Mouse (Mus musculus) midbrain, embryonic 11.5 days (tissue): Measurements from ENCODE around the gene Atp2c1. TPM values are rescaled to one million over a fixed set of nuclear protein-coding genes. Genes with fewer than 3 reads are reported as not detected.

Source experiments
- ATAC-seq: fragments of 200-750 bp; cut with Nextera tagmentation; 2 replicates; pipeline ENCODE4 v1.8.0; 2017; ENCODE audit warnings: moderate TSS enrichment, moderate library complexity; ENCODE audit not compliant: low FRiP score
- DNase-seq: peaks from one replicate; pipeline ENCODE4 v3.0.0; 2015; ENCODE audit warnings: low spot score; ENCODE audit errors: missing footprints
- H3K27ac ChIP-seq: fragments of 300-500 bp; sonication (generic); 2 replicates; pipeline ENCODE4 v1.5.1; 2014; ENCODE audit warnings: low read depth, low read length
- H3K27me3 ChIP-seq: fragments of 300-500 bp; sonication (generic); 2 replicates; pipeline ENCODE4 v1.6.1; 2014; ENCODE audit warnings: mild to moderate bottlenecking, low read length, moderate library complexity, mixed read lengths; ENCODE audit not compliant: control insufficient read depth, insufficient read depth
- H3K36me3 ChIP-seq: fragments of 300-500 bp; sonication (generic); 2 replicates; pipeline ENCODE4 v1.6.1; 2014; ENCODE audit warnings: mild to moderate bottlenecking, low read length, moderate library complexity, mixed read lengths; ENCODE audit not compliant: control insufficient read depth, insufficient read depth
- H3K4me1 ChIP-seq: fragments of 300-500 bp; sonication (generic); 2 replicates; pipeline ENCODE4 v1.6.1; 2014; ENCODE audit warnings: low read length; ENCODE audit not compliant: control insufficient read depth, insufficient read depth
- H3K4me2 ChIP-seq: fragments of 300-500 bp; sonication (generic); 2 replicates; pipeline ENCODE4 v1.6.1; 2014; ENCODE audit warnings: mild to moderate bottlenecking, moderate library complexity
- H3K4me3 ChIP-seq: fragments of 300-500 bp; sonication (generic); 2 replicates; pipeline ENCODE4 v1.5.1; 2014; ENCODE audit warnings: low read depth, low read length
- H3K9ac ChIP-seq: fragments of 300-500 bp; sonication (generic); 2 replicates; pipeline ENCODE4 v1.6.1; 2014; ENCODE audit warnings: low read length
- H3K9me3 ChIP-seq: fragments of 300-500 bp; sonication (generic); 2 replicates; pipeline ENCODE4 v1.6.1; 2016; ENCODE audit warnings: low read length; ENCODE audit not compliant: control insufficient read depth
- WGBS: fragments of 180-500 bp; shearing (Covaris S2); extraction: QIAGEN DNeasy Blood & Tissue Kit; methylation state at CpG from one replicate; pipeline ENCODE4 v1.1.7; 2014; 5-methylcytosine and 5-hydroxymethylcytosine counted together
- polyA plus RNA-seq: library from polyadenylated mRNA; unstranded; fragments of >200 nt; fragmentation: Nextera tagmentation; extraction: Ambion mirVana; gene quantifications from 2 replicates; pipeline ENCODE4 v1.2.1, GENCODE M21; 2014

Atp2c1 gene
- polyA plus RNA-seq, 1 experiment from 2014 or later = 71.0 TPM

DNA sequence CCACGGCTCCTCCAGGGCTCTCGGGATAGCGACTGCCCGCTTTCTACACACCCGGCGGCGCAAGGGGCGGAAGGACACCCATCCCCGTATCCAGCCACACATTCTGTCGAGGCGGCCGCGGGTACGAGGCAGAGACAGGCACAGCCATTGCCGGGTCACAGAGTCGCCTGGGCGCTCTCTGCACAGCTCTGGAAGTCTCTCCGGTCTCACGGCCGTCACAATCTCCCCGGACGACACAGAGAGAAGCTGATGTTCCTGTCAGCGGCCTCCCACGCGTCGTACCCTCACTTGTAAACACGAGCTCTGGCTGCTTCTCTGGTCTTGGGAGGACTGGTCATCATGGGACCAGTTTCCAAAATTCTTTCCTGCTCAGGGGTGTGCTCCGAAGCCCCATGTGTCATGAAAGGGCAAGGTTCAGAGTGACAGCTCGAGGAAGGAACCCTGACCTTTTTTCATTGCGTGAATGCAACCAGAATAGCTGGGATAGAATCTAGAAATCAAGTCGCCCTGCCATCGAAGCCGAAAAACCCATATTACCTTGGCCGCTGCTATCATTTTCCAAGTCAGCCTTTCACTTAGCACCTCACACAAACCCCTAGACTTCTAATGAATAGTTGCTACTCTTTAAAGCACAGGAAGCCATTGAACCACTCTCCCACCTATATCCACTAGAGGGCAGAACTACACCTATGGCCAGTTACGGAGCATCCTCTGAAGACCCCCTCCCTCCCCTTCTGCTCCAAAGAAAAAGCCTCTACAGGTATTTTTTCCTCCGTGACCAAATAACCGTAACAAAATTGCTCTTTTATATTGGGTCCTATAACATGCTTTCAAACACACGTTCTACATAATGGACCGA lies 31.6 kb downstream of the Atp2c1 start:
- Histone ChIP-seq H3K9me3 (no peaks in the 10 kb centered on the region), H3K4me2 (peak overlapping the region; percentile 66), H3K9ac (peak overlapping the region; percentile 95), H3K4me1 (peaks cover 5% of the 10 kb centered on the region), H3K27ac (peak overlapping the region; percentile 83), H3K27me3 (no peaks in the 10 kb centered on the region), H3K36me3 (no peaks in the 10 kb centered on the region), H3K4me3 (peak overlapping the region; percentile 58)
- DNase-seq (peak; percentile 89), ATAC-seq (peak; percentile 62)
- 3% methylated on average over 39 of the region's 39 CpGs for WGBS

GRCm38 (mm10) chr9:105494553-105495315 lies 32.4 kb downstream of the Atp2c1 start:
- no peaks in the 10 kb centered on the region for H3K36me3 ChIP-seq
- no peaks in the 10 kb centered on the region for H3K9me3 ChIP-seq
- peak overlapping the region; percentile 66 for H3K4me2 ChIP-seq
- peaks cover 5% of the 10 kb centered on the region for H3K4me1 ChIP-seq
- WGBS = under 1% methylated on average over 59 of the region's 83 CpGs
- H3K27ac ChIP-seq = peak overlapping the region; percentile 83
- peak overlapping the region; percentile 95 for H3K9ac ChIP-seq
- ATAC-seq (peak; percentile 98), DNase-seq (peak; percentile 98)
- peak overlapping the region; percentile 58 for H3K4me3 ChIP-seq
- H3K27me3 ChIP-seq = no peaks in the 10 kb centered on the region

GRCm38 (mm10) chr9:105492744-105493143 lies 34.4 kb downstream of the Atp2c1 start:
- Histone ChIP-seq H3K4me3 (no peak overlapping the region), H3K4me2 (no peak overlapping the region), H3K36me3 (no peaks in the 10 kb centered on the region), H3K9me3 (no peaks in the 10 kb centered on the region), H3K27me3 (no peaks in the 10 kb centered on the region), H3K9ac (no peak overlapping the region), H3K4me1 (peaks cover 5% of the 10 kb centered on the region), H3K27ac (no peak overlapping the region)
- WGBS = 78% methylated on average over 3 of the region's 3 CpGs
- ATAC-seq (no peak), DNase-seq (no peak)

DNA sequence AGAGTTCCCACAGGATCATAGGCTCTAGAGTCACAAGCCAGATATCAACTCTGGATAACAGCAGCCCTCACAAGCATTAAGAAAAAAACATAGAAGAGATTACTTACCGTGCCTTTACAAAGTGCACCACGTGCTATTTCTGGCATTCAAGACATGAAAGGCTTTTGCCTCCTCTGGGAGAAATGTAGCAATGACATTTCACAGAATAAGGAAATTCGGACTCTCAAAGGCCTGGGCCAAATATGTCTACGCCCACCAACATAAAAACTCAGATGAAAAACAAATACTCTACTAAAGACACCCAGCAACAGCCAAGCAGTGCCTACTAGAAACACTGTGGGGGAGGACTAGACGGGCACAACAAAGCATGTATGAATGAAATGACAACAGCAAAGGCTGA lies 38.8 kb downstream of the Atp2c1 start:
- Histone ChIP-seq H3K4me3 (no peak overlapping the region), H3K27me3 (no peaks in the 10 kb centered on the region), H3K4me1 (peaks cover 10% of the 10 kb centered on the region), H3K9me3 (no peaks in the 10 kb centered on the region), H3K27ac (no peak overlapping the region), H3K9ac (no peak overlapping the region), H3K36me3 (no peaks in the 10 kb centered on the region), H3K4me2 (no peak overlapping the region)
- DNase-seq (no peak), ATAC-seq (no peak)
- WGBS = 85% methylated on average over 5 of the region's 5 CpGs

- no peak overlapping the region for H3K9ac ChIP-seq
- 81% methylated on average over 5 of the region's 5 CpGs for WGBS
- no peaks in the 10 kb centered on the region for H3K27me3 ChIP-seq
- H3K4me2 ChIP-seq = no peak overlapping the region
- H3K9me3 ChIP-seq = no peaks in the 10 kb centered on the region
- H3K4me3 ChIP-seq = no peak overlapping the region
- peak overlapping the region; percentile 15; the same call in 1 of the 2 replicates for H3K27ac ChIP-seq
- no peaks in the 10 kb centered on the region for H3K36me3 ChIP-seq
- no peak for ATAC-seq
- H3K4me1 ChIP-seq = peaks cover 5% of the 10 kb centered on the region
- no peak for DNase-seq
Observed at GRCm38 (mm10) chr9:105484338-105485084, 42.6 kb downstream of the Atp2c1 start.

GRCm38 (mm10) chr9:105483880-105484279 lies 43.2 kb downstream of the Atp2c1 start:
- WGBS = 93% methylated on average over 11 of the region's 11 CpGs
- Histone ChIP-seq H3K4me2 (no peak overlapping the region), H3K27ac (no peak overlapping the region), H3K4me1 (peaks cover 5% of the 10 kb centered on the region), H3K9me3 (no peaks in the 10 kb centered on the region), H3K27me3 (no peaks in the 10 kb centered on the region), H3K9ac (no peak overlapping the region), H3K4me3 (no peak overlapping the region), H3K36me3 (no peaks in the 10 kb centered on the region)
- DNase-seq = no peak
- ATAC-seq = no peak

DNA sequence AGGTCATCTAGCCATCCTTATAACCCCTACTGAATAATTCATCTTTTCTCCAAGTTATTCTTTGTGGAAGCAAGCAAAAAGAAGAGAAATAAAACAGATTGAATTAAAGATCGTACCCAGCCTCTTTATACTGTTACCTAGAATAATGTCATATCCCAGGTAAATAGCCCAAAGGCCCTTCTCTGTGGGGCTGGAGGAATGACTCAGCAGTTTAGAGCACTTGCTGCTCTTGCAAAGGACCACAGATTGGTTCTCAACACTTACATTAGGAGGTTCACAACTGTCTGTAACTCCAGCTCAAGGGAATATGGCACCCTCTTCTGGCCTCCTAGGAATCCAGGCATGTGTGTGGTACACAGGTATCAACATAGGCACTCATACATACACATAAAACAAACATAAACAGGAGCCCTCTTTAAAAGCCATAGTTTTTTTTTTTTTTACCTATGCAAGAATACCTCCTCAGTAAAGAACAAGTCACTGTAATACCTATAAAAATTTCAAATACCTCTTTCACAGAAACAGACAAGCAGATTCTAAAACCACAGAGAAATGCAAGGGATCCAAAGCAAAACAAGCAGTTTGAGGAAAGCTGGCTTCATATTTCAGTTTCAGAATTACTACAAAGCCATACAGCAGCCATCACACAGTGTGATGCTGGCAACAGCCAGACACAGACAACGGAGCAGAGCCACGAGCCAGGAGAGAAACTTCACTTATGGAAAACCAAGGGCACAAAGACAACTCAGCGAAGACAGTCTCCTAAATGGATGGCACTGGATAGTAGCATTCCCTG lies 44.2 kb downstream of the Atp2c1 start:
- Histone ChIP-seq H3K4me2 (no peak overlapping the region), H3K9ac (no peak overlapping the region), H3K36me3 (no peaks in the 10 kb centered on the region), H3K27ac (no peak overlapping the region), H3K4me3 (no peak overlapping the region), H3K27me3 (no peaks in the 10 kb centered on the region), H3K4me1 (peaks cover 5% of the 10 kb centered on the region), H3K9me3 (no peaks in the 10 kb centered on the region)
- WGBS = 92% methylated on average over 4 of the region's 4 CpGs
- no peak for DNase-seq
- no peak for ATAC-seq

DNA sequence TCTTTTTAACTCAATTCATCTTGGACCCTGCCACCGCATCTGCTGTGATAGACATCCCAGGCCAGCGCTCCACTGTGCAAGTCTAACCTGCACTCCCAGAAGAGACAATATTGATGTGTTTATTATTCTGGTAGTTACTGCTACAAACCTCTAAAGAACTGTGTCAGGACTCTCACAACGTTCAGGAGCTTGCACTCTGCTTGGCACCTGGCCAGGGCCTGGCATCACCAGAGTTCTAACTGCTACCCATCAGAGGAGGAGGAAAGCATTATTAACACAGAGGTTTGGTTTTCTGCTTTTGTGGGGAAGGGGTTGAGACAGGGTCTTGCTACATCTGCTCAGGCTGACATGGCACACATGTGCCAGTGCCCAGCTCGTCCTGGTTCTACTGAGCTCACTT lies 45.0 kb downstream of the Atp2c1 start:
- H3K9me3 ChIP-seq = no peaks in the 10 kb centered on the region
- H3K27ac ChIP-seq = no peak overlapping the region
- H3K4me1 ChIP-seq = peaks cover 5% of the 10 kb centered on the region
- no peaks in the 10 kb centered on the region for H3K27me3 ChIP-seq
- H3K4me3 ChIP-seq = no peak overlapping the region
- H3K4me2 ChIP-seq = no peak overlapping the region
- DNase-seq (no peak), ATAC-seq (no peak)
- no peaks in the 10 kb centered on the region for H3K36me3 ChIP-seq
- 78% methylated on average over 4 of the region's 4 CpGs for WGBS
- H3K9ac ChIP-seq = no peak overlapping the region
